Mouse (Mus musculus): ENCODE results near the gene Wsb2.
"Not testable (repeated sequence)": the region's sequence is repeated elsewhere in the genome, so short reads cannot be mapped to it uniquely, and the experiment has no call there.

The Wsb2 gene

DNA sequence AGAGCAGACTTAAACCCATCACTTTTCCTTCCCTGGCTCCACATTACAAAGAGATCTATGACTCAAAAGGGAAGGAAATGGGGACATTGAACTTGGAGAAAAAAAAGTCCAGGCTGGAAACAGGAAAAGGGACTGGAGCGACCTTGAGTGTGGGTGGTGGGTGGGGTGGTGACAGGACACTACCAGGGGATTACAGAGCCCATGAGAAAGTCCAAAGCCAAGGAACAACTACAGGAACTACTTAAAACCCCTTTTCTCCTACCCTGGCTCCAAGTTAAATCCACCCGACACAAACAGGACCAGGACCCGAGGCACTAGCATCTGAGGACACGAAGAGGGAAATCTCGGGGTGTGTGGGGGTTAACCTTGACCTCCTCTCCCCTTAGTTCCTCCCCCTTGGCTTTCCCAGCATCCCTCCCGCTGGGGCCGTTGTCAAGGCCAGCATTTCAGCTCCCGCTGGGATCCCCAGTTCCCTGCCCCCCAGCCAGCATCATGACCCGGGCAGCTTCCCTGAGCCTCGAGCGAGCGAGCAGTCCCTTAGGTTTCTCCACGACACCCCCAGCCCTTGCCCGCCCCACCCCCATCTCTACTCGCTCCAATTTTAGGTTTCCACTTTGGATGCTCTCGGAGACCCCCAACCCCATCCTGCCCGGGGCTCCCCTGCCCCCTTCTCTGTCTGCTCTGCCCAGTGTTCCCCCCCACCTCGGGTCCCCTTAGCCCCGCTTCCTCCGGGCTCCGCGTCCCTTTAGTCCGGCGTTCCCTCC lies 557 bp upstream of the Wsb2 start:
- no peak for DNase-seq (ENCODE audit: low spot score)

DNA sequence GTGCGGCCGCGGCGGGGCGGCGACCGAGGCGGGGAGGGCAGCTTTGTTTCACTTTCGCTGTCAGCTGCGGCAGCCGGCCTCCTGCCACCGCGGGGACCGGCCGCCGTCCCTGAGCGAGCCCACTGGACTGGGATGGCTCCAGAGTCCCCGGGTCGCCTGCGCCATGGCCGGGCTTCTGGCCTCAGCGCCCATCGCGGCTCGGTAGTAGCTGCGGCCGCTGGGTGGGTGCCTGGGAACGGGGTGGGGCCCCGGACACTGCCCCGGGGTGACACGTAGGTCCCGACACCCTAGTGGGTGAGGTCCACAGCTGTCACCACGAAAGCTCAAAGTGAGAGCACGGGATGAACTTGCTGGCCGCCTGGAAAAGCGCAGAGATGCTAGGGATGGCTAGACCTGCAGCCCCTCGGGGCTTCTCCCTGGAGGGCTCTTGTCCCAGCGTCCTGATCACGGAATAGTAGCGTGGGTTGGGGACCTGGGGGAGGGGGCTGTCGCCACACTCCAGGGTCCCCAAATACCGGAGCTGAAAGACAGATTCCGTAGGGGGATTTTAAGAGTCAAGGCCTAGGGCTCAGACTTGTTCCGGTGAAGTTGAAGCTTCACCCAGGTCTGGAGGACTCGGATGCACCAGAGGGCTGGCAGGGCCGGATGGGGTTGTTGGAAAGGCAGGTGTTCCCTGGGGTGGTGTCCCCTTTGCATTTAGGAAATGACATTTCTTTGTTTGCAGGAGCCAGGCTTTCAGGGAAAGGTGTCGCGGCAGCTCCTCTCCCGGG lies 559 bp downstream of the Wsb2 start:
- no peak for DNase-seq (ENCODE audit: low spot score)

DNA sequence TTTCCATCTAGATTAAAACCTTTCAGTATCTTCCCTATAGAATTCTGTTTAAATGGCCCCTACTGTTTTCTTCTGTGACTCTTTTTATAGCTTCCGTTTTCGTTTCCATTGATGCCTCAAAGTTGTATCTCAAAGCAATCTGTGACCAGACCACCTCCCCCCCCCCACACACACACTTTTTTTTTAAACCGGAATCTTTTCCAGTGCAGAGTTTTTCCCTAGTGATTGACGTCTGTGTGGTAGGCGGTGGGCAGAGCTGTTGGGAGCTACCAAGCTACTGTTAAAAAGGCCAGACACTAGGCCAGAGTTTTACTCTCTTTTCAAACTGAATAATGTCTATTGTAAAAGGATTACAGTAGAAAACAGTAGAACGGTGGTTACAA lies 1.1 kb downstream of the Wsb2 start:
- DNase-seq (ENCODE audit: low spot score), result no peak

DNA sequence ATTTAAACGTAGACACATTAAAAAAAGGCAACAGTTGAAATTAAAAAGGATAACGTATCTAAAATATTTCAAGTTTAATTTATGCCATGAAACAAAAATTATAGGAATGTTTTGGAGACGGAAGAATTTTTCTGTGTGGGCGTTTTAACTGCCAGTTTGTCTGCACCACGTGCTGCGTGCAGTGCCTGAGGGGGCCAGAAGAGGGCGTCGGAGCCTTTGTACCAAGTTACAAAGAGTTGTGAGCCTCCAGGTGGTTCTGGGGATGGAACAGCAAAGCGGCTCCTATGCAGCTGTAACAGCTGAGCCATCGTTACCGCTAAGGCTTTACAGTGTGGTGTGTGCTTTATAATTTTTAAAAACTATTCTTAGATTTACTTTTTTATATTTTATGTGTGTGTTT lies 1.6 kb downstream of the Wsb2 start:
- DNase-seq (ENCODE audit: low spot score), result peak; percentile 52

DNA sequence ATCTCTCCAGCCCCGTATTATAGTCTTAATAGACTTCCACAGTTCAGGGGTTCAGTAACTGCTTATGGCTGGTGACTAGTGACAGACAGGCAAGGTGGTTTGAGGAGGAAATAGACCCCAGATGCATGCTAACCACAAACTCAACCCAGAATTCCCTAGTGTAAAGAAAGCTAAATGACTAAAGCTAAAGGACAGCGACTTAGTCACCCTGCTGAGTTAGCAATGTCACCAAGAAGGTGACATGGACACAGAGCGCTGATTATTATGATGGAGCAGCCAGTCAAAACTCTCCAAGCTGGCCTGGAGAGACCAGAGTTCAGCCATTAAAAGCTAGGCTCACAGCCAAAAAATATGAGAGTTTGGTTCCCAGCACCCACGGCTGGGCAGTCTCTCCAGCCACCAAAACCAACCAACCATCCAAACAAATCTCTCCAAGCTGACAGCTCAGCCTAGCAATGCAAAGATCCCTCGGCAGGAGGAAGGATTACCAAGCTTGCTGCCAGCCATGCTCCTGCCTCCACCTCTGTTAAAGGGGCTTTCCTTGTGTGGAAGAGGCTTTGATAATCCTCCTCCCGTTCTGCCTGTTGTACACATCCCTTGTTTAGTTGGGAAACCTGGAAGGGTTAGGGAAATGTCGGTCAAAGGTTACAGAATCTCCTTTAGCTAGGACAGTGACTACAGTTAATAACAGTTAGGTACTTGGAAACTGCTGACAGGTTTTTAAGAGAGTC lies 2.6 kb downstream of the Wsb2 start:
- DNase-seq (ENCODE audit: low spot score), result no peak

DNA sequence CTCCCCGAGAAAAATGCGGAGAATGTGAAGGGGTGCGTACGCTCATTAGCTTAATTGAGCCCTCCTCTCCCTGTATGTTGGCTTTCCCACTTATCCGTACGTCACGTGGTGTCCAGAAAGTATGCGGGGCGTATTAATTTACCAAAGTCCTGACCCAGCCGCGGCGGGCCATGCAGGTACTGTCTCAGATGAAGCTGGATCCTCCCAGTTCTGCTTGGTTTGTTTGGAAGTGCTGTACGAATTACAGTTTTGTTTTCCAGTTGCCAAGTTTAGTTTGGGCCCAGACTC lies 3.1 kb downstream of the Wsb2 start:
- DNase-seq (ENCODE audit: low spot score), result no peak

DNA sequence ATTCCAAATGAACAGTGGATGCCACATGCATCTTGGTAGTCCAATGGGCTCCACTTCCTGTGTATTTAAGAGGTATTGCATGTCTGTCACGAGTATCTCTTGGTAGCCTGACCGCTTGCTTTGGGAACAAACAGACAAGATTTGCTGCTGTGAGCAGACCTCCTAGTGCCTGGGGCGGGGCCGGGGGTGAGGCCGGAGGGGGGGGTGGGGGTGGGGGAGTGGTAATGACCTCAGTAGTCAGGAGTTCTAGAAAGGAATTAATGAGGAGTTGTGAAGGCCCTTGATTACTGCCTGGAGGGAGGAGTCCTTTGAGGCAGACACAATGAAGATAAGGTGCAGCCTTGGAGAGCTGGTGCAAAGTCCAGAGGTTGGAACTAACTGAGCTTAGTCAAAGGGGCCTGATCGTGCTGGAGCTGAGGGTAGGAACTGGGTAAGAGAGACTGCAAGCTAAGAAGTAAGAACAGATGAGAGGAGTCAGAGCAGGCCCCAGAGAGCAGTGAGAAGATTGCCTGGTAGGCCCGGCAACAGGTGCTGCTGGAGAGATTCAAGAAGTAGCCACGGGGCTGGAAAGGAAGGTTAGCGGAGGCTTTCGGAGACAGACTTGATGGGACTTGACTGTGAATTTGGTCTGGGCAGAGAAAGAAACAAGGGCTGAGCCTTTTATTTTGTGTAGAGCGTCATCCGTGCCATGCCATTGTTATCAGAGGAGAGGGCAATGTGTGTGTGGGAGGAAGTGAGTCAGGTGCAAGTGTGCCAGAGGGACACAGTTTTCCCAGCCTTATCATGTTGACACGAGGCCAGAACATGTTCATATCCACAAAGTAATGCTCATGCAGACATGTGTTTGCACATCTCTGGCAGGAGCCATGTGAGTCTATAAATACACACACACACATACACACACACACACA lies 3.8 kb downstream of the Wsb2 start:
- DNase-seq (ENCODE audit: low spot score), result no peak

DNA sequence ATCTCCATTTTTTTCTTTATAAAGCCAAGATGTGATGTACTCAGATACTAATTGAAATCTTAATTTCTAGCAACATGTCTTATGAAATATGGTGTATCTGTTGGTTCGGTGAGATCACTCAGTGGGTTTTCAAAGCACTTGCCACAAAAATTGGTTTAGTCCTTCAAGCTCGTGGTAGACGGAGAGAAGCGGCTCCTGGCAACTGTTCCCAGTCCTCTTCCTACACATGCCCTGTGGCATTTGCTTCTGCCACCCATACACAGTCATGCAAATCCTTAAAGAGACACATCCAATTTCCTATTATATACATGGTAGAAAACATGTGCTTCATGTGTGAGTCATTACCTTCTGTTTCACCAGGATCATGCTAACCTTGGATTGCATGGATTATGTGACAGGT lies 4.5 kb downstream of the Wsb2 start:
- DNase-seq (ENCODE audit: low spot score), result no peak

DNA sequence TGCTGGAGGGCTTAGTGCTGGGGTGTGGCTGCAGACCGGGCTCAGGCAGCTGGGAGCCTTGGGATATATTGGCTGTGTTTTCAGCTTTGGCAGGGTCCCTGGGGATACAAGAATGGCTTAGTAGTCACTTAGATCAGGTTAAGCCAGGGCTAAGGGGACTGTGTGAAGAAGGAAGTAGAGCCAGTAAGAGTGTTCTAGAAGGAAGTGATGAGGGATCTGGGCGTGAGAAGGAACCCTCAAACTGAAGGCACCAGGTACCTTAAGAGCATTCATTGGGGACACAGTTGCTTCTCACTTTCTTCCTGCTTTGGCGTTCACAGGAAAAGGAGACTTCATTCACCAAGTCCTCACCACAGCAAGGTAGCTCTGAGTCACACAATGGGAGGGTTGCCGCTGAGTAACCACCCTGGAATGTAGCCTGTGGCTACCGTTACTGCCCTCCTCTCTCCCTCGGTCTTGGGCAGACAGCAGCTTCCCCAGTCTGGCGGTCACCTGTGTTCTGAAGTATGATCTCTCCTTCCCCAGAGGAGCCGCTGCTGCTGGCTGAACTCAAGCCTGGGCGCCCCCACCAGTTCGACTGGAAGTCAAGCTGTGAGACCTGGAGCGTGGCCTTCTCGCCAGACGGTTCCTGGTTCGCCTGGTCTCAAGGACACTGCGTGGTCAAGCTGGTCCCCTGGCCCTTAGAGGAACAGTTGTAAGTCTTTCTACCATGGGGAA lies 6.1 kb downstream of the Wsb2 start:
- DNase-seq (ENCODE audit: low spot score), result no peak

DNA sequence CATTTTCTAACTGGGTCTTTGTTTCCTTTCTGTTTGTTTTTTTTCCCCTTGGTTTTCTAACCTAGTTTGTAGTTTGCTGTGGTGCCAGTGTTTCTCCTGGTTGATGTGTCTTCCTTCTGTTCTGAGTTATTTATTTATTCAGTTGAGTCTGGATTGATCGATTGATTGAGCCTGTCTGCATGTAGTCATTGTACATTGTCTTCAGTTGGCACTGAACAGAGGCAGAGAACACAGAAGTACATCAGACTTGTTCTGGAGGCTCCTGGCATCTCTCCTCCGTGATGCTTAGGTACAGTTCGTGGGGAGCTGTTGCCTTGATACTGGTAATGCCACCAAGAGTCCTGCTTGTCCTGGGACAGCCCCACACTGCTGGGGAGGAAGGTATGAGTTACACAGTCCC lies 7.7 kb downstream of the Wsb2 start:
- DNase-seq (ENCODE audit: low spot score), result no peak

DNA sequence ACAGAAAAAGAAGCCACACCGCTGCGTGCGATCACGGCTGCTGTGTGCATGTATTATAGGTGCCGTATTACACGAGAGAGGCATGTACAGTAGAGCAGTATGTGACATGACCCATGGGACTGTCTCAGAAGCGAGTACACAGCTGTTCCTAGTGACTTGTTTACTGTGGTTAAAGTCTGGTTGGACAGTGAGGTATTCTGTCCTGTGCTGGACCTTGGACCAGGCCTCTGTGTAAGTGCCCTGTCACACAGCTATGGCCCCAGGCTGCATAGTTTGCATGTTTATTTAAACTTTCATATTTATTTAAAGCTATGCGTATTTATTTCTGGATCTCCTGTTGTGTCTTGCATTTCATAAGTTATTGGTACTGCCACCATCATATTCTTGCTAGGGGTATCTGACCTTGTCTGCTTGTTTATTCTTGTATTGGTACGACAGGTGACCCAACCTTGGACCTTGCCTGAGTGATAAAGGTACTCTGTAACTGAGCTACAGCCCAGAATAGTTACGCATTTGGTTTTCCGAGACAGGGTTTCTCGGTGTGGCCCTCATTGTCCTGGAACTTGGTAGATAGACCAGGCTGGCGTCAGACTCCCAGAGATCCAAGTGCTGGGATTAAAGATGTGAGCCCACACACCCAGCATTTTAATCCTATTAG lies 8.9 kb downstream of the Wsb2 start:
- DNase-seq (ENCODE audit: low spot score), result no peak

DNA sequence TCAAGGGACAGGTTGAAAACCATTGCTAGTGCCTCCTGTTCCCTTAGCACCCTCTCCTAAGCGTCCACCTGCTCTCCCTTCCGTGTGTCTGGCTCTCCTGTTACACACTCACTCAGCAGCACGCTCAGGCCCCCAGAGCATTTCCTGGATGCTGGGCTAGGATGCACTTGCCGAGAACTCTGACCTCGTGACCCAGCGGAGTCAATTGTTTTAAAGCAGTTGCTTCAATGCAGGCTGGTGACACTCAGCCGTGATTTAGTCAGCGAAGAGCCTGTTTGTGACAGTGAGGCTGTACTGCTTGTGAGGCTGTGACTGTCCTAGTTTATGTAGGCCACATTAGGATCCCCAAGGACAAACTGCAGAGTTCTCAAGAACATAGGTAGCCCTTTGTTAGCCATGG lies 10.1 kb downstream of the Wsb2 start:
- DNase-seq (ENCODE audit: low spot score), result no peak

DNA sequence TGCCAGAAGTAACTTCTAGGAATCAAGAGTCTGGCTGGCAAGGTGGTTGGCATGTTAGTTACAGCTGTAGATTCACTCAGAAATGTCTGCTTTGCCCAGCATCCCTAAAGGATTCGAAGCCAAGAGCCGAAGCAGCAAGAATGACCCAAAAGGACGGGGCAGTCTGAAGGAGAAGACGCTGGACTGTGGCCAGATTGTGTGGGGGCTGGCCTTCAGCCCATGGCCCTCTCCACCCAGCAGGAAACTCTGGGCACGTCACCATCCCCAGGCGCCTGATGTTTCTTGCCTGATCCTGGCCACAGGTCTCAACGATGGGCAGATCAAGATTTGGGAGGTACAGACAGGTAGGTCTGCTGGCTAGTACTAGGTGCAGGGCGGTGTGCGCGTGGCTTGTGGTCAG lies 13.5 kb downstream of the Wsb2 start:
- no peak for DNase-seq (ENCODE audit: low spot score)

DNA sequence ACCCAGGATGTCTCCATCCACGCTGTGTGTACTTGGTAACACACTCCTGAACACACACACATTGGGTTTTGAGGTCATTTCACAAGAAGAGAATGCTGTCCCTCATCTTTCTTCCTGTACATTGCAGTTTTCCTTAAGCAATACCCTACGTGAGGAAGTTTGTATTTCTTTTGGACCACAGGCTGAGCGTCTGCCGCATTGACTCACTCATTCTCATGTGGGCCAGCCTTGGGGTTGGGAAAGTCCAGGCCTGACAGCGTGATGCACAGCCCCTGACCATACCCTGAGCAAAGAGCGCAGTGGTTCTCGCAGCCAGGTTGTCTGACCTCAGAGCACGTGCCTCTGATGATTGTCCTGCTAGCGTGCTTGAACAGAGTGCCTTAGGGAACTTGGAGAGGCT lies 16.3 kb downstream of the Wsb2 start:
- no peak for DNase-seq (ENCODE audit: low spot score)

DNA sequence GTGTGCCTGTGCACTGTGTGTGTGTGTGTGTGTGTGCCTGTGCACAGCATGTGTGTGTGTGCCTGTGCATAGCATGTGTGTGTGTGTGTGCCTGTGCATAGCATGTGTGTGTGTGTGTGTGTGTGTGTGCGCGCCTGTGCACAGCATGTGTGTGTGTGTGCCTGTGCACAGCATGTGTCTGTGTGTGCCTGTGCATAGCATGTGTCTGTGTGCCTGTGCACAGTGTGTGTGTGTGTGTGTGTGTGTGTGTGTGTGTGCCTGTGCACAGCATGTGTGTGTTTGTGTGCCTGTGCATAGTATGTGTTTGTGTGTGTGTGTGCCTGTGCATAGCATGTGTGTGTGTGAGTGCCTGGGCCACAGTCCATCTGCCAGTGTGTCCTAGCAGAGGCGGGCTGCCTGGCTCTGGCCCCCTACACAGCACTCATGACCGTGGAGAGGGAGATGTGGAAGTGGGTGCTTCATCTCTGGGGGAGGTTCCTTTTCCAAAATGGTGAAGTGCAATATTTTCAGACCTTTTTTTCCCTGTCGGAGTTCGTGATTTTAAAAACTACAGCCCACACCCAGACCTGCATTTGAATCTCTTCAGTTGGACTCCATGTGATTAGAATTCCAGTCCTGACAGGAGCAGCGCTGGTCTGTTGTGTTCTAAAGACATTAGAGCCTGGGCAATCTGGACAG lies 17.4 kb downstream of the Wsb2 start:
- no peak for DNase-seq (ENCODE audit: low spot score)

DNA sequence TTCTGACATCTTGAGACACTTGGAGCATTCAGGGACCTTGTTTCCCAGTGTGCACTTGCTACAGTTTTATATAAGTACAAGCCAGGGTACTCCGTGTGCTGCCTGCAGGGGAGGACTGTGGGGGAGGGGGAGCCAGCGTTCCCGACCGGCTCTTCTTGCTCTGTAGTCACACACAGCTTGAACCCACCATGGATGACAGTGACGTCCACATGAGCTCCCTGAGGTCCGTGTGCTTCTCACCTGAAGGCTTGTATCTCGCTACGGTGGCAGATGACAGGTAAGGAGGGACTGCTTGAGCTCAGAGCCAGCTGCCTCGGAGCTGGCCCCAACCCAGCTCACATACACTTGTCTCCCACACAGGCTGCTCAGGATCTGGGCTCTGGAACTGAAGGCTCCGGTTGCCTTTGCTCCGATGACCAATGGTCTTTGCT lies 19.2 kb downstream of the Wsb2 start:
- DNase-seq (ENCODE audit: low spot score), result no peak

DNA sequence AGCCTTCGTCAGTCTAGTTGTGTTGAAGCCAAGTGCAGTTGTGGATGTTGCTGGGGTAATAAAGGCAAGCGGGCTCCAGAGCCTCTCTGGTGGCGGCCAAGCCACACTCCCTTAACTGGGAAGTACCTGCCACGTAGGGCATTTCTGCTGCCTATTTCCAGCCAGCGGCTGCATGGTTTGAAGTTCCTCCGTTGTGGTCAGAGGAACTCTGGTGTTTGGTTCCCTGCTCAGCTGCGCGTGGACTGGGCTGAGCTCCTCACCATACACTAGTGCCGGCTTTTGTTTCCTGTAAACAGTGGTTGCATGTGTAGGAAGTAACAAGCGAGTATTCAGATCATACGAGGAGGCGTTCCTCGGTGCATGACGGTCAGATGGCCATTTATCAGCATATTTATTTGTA lies 20.6 kb downstream of the Wsb2 start:
- not testable (repeated sequence) for DNase-seq (ENCODE audit: low spot score)

DNA sequence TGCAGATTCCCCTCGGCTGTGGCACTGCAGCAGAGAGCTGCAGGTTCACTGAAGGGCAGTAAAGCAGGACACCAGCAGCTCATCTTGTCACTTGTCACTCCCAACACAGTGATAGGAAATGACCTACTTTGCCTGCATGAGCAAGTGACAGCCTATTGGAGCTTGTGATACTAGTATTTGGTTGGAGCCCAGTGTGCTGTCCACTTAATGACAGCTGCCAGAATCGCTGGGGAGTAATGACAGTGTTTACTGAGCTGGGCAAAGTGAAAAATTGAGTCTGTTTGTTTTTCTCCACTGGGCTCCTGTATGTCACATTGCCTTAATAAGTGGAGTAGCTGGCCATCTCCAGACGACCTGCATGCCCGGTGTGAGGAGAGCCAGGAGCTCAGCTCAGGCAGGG lies 23.1 kb downstream of the Wsb2 start:
- no peak for DNase-seq (ENCODE audit: low spot score)

DNA sequence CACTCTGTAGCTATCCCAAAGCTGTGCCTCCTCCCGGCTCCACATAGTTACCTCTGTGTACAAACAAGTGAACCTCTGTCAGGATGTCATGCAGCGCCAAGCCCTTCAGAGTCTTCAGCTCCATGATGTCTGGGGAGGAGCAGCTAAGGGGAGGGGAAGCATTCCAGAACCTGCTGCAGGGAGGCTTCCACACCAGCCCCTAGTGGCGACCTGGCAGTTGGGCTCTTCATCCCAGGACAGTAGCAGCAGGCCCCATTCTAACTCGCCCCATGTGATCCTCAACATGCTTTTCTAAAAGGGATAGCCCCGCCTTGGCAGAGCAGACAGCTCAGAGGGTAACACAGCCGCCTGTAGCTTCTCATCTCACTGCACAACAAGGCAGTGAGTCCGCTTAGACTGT lies 24.7 kb downstream of the Wsb2 start:
- no peak for DNase-seq (ENCODE audit: low spot score)

DNA sequence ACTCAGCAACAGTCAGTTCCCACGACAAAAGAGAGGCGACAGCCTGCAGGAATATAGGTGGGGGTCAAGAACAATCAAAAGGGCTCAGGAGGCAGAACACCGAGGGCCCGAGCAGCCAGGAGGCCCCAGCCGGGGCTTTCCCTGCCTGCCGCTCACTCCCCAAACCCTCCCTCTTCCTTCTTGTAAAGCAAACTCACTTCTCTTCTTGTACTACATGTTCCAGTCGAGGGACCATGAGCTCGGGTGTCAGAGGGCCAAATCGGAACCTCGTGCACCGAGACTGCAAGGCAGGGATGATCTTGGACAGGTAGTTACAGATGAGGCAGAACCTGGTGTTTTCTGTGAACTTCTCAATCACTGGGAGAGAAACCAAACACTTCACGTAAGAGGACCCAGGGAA lies 26.1 kb downstream of the Wsb2 start:
- no peak for DNase-seq (ENCODE audit: low spot score)

Measured in urinary bladder, postnatal 10 days (tissue).